Mouse (Mus musculus): ENCODE data around the gene Olfr810. TPM values are rescaled to one million over a fixed set of nuclear protein-coding genes. Genes with fewer than 3 reads are reported as not detected.

Gene Olfr810
- total RNA-seq (2021), result not detected
- long read RNA-seq, result 0 reads

GRCm38 (mm10) chr10:129794817-129795216 lies at the start of gene Olfr810:
TSS of gene Olfr810 (minus strand) at chr10:129794917.
- no peak for DNase-seq (ENCODE audit: low spot score in 2 of 2)

GRCm38 (mm10) chr10:129804296-129804695 lies 9.6 kb upstream of the Olfr810 start, which contains the start of gene Olfr811:
TSS of gene Olfr811 (minus strand) at chr10:129804396.
- no peak for DNase-seq (ENCODE audit: low spot score in 2 of 2)

- no peak for DNase-seq (ENCODE audit: low spot score in 2 of 2)
Measured at GRCm38 (mm10) chr10:129778123-129778522, 16.6 kb downstream of the Olfr810 start.

- no peak for DNase-seq (ENCODE audit: low spot score in 2 of 2)
Measured at GRCm38 (mm10) chr10:129774338-129774737, 20.4 kb downstream of the Olfr810 start, which contains the start of gene Olfr809. TSS of gene Olfr809 (plus strand) at chr10:129774638.

- no peak for DNase-seq (ENCODE audit: low spot score in 2 of 2)
Measured at GRCm38 (mm10) chr10:129765182-129765581, 29.5 kb downstream of the Olfr810 start, which contains the start of gene Olfr808. TSS of gene Olfr808 (plus strand) at chr10:129765482.

- no peak for DNase-seq (ENCODE audit: low spot score in 2 of 2)
Measured at GRCm38 (mm10) chr10:129757693-129758092, 37.0 kb downstream of the Olfr810 start, which contains the start of gene Olfr807. TSS of gene Olfr807 (minus strand) at chr10:129757793.

GRCm38 (mm10) chr10:129741821-129742220 lies 52.9 kb downstream of the Olfr810 start, which contains the start of gene Olfr806:
TSS of gene Olfr806 (minus strand) at chr10:129741921.
- DNase-seq (ENCODE audit: low spot score in 2 of 2), result no peak

Other genes with a start within 250 kb of the Olfr810 start
- gene Olfr794, start 227.3 kb downstream of the Olfr810 start, total RNA-seq (2021), result not detected
- not detected for gene Olfr796, start 182.3 kb downstream of the Olfr810 start, total RNA-seq (2021)
- not detected for gene Olfr798, start 167.0 kb downstream of the Olfr810 start, total RNA-seq (2021)
- not detected for gene Olfr799, start 157.4 kb downstream of the Olfr810 start, total RNA-seq (2021)
- gene Olfr800, start 137.2 kb downstream of the Olfr810 start, total RNA-seq (2021), result not detected
- gene Olfr801, start 121.1 kb downstream of the Olfr810 start, total RNA-seq (2021), result not detected
- gene Olfr802, start 106.7 kb downstream of the Olfr810 start, total RNA-seq (2021), result not detected
- not detected for gene Olfr803, start 100.6 kb downstream of the Olfr810 start, total RNA-seq (2021)
- gene Olfr804, start 91.7 kb downstream of the Olfr810 start, total RNA-seq (2021), result not detected
- gene Olfr805, start 65.5 kb downstream of the Olfr810 start, total RNA-seq (2021), result not detected
- not detected for gene Olfr806, start 53.0 kb downstream of the Olfr810 start, total RNA-seq (2021)
- gene Olfr807, start 37.1 kb downstream of the Olfr810 start, total RNA-seq (2021), result not detected
- not detected for gene Olfr808, start 29.4 kb downstream of the Olfr810 start, total RNA-seq (2021)
- not detected for gene Olfr809, start 20.3 kb downstream of the Olfr810 start, total RNA-seq (2021)
- gene Olfr811, start 9.5 kb upstream of the Olfr810 start, total RNA-seq (2021), result not detected
- gene Olfr812, start 51.2 kb upstream of the Olfr810 start, total RNA-seq (2021), result not detected
- not detected for gene Olfr813, start 60.5 kb upstream of the Olfr810 start, total RNA-seq (2021)
- gene Olfr814, start 84.9 kb upstream of the Olfr810 start, total RNA-seq (2021), result not detected
- not detected for gene Olfr815, start 111.0 kb upstream of the Olfr810 start, total RNA-seq (2021)
- not detected for gene Olfr816, start 120.7 kb upstream of the Olfr810 start, total RNA-seq (2021)
- not detected for gene Olfr818, start 154.2 kb upstream of the Olfr810 start, total RNA-seq (2021)
- not detected for gene Olfr819, start 172.3 kb upstream of the Olfr810 start, total RNA-seq (2021)
- gene Olfr247, start 181.2 kb upstream of the Olfr810 start, total RNA-seq (2021), result not detected
- gene Gm10310, start 190.1 kb upstream of the Olfr810 start, total RNA-seq (2021), result not detected
- gene Olfr820, start 217.7 kb upstream of the Olfr810 start, total RNA-seq (2021), result not detected
- not detected for gene Olfr821, start 235.4 kb upstream of the Olfr810 start, total RNA-seq (2021)